Mouse (Mus musculus) ES-Bruce4 (cell line): ENCODE measurements around the gene Mapt.

Experiments used
- CTCF ChIP-seq: IDR thresholded peaks from one replicate; pipeline ENCODE4 v1.8.1; 2011; ENCODE audit warnings: low read depth, low read length
- EP300 ChIP-seq: IDR thresholded peaks from 2 replicates; pipeline ENCODE4 v1.6.1; 2011; ENCODE audit warnings: low read depth, low read length; ENCODE audit not compliant: insufficient read depth
- POLR2A ChIP-seq: IDR thresholded peaks from one replicate; pipeline ENCODE4 v1.8.1; 2011; ENCODE audit warnings: low read length; ENCODE audit not compliant: insufficient read depth

DNA sequence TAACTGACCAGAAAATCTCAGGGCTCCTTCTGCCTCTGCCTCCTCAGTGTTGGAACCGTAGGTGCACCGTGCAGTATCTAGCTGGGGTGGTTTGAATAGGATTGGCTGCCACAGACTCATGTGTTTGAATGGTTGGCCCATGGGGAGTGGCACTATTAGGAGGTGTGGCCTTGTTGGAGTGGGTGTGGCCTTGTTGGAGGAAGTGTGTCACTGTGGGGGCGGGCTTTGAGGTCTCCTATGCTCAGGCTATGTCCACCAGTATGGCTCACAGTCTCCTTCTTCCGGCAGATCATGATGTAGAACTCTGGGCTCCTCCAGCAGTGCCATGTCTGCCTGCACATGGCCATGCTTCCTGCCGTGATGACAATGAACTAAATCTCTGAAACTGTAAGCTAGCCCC, 9.4 kb upstream of the Mapt start:
- TF ChIP-seq CTCF = no peak
- TF ChIP-seq EP300 = no peak
- TF ChIP-seq POLR2A = no peak
